Mouse (Mus musculus): ENCODE data around the gene Ncmap.

- TF ChIP-seq CTCF (IDR thresholded peaks at IDR 0.05; ENCODE audit: low read depth, low read length), result no peak
- no peak for TF ChIP-seq GATA1 (IDR thresholded peaks at IDR 0.05; ENCODE audit: borderline replicate concordance, low read length)
These were observed 35.0 kb upstream of the Ncmap start for GRCm38 (mm10) chr4:135433086-135433442.
